Mouse (Mus musculus) NIH3T3 (cell line): ENCODE measurements at regions not wholly inside any gene's neighbourhood (a gene's known extent, or its start where the extent isn't known, plus 50 kb on each side); places are given as distances from the start of the nearest gene placed in this dataset.

Source experiments
- DNase-seq: peaks from one replicate; pipeline ENCODE4 v3.0.0-alpha.2; 2012; ENCODE audit warnings: low read depth

DNA sequence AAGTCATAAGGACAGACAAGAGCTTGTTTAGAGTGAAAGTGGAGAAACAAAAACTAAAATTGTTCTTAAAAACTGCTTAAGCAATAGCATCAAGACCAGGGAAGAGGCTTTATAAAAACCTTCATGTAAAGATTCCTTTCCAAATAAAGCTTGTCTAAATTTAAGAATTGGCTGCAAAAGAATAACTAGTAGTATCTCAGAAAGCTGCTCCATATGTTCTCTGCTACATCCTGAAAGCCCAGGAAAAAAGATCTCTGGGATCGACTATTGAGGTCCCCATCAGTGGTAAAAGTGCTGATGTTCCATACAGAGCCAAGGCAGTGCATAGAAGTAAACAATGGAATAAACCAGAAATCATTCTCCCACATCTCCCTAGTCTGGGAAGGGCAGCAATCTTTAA, 281.2 kb upstream of the Cypt12 start:
- DNase-seq, result no peak

DNA sequence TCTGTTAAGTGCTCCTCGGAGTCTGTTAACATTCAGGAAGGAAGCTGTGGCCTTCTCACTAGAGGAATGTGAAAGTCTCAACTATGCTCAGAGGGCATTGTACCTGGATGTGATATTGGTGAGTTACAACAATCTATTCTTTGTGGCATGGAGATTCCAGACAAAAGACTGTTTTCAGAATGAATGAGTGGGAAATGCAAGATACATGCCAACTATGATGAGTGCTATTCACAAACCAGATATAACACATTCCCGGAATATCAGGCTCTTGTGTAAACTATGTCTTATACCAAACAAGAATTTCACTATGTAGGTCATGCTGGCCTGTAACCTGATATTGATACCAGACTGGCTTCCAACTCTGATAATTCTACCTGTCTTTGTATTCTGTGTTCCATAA, 279.4 kb upstream of the Cypt12 start:
- DNase-seq, result no peak
